In genomic region chr2:154294746-154295145, GRCm38 (mm10) we compare ENCODE assay signal across 8 mouse cellular contexts. TPM values are rescaled to one million over a fixed set of nuclear protein-coding genes. Genes with fewer than 3 reads are reported as not detected.
DNase-seq lines count a peak whose midpoint lies in the region; TF ChIP-seq lines count a peak whose summit lies in the region.
"Not testable (repeated sequence)": the region's sequence is repeated elsewhere in the genome, so short reads cannot be mapped to it uniquely, and the experiment has no call there.

No protein-coding gene starts in this region.

- H3K4me3 ChIP-seq in gastrocnemius, adult 2 months = peak overlapping the region; percentile 36; the same call in 1 of the 2 replicates

- TF ChIP-seq CTCF in gastrocnemius, adult 2 months (IDR thresholded peaks at IDR 0.05) = peak; percentile 68

- intact Hi-C loops in gastrocnemius, adult 2 months (cut with DNase I) = loop anchor here (2.0 kb wide), 1 partner anchor 80 kb away; no protein-coding TSS in a partner anchor

- peak; percentile 60 for DNase-seq in T-cell, adult 2 months (ENCODE audit: low spot score)
- peak; percentile 73 to 79 for DNase-seq in cerebellum, postnatal 14 days
- peak; percentile 40 for DNase-seq in gastrocnemius, adult 2 months
- DNase-seq in hindlimb bud, embryonic 11.5 days (ENCODE audit: extremely low spot score, low read depth, low spot score) = peak; percentile 16
- DNase-seq in left cerebral cortex, adult 18-20 months (ENCODE audit: low spot score in 2 of 2) = peak; percentile 26 to 50
- peak; percentile 67 for DNase-seq in lung, postnatal 14 days
- DNase-seq in right cerebral cortex, adult 2 months (ENCODE audit: low spot score in 2 of 2) = peak; percentile 55 to 66
- DNase-seq in urinary bladder, postnatal 25 days (ENCODE audit: low spot score) = peak; percentile 16

- not testable (repeated sequence) for H3K27ac ChIP-seq in gastrocnemius, adult 2 months

RNA-seq across cellular contexts. Expression of gene Bpifb9b, which starts 12.3 kb away (rescaled TPM):
- not detected for total RNA-seq in gastrocnemius, adult 2 months (2021)
- total RNA-seq in left cerebral cortex, adult 18-20 months (2021) = not detected

RNA-seq across cellular contexts. Expression of gene Bpifb9a, which starts 37.1 kb away (rescaled TPM):
- not detected for total RNA-seq in gastrocnemius, adult 2 months (2021)
- not detected for total RNA-seq in left cerebral cortex, adult 18-20 months (2021)

Comparison
In these comparisons a context has a peak if more than half of its experiments do, and no peak if none do; other contexts are left out.
1. DNase-seq: peak in every context shown above with its lines; median percentile 76 in cerebellum, postnatal 14 days; 67 in lung, postnatal 14 days; 60 in right cerebral cortex, adult 2 months; 60 in T-cell, adult 2 months; 40 in gastrocnemius, adult 2 months; 38 in left cerebral cortex, adult 18-20 months; 16 in hindlimb bud, embryonic 11.5 days; 16 in urinary bladder, postnatal 25 days.